Mouse (Mus musculus): ENCODE results near the gene Plekhs1.

Gene Plekhs1

GRCm38 (mm10) chr19:56531251-56531650, 69.8 kb downstream of the Plekhs1 start:
- no peak for DNase-seq

GRCm38 (mm10) chr19:56533291-56534071, 72.0 kb downstream of the Plekhs1 start:
- no peak for DNase-seq

- no peak for DNase-seq
Observed at GRCm38 (mm10) chr19:56534337-56534736, 72.9 kb downstream of the Plekhs1 start.

GRCm38 (mm10) chr19:56535064-56535463, 73.6 kb downstream of the Plekhs1 start:
- no peak for DNase-seq

GRCm38 (mm10) chr19:56535765-56536164, 74.3 kb downstream of the Plekhs1 start:
- no peak for DNase-seq

Data from cerebellum, adult 11 months (tissue).